Mouse (Mus musculus): ENCODE results near the gene Gm7697. TPM values are rescaled to one million over a fixed set of nuclear protein-coding genes. Genes with fewer than 3 reads are reported as not detected.
"Not testable (repeated sequence)": the region's sequence is repeated elsewhere in the genome, so short reads cannot be mapped to it uniquely, and the experiment has no call there.

The Gm7697 gene
- not detected in 2 replicates for polyA plus RNA-seq (2014; fragmentation: Nextera tagmentation; extraction: Ambion mirVana)

DNA sequence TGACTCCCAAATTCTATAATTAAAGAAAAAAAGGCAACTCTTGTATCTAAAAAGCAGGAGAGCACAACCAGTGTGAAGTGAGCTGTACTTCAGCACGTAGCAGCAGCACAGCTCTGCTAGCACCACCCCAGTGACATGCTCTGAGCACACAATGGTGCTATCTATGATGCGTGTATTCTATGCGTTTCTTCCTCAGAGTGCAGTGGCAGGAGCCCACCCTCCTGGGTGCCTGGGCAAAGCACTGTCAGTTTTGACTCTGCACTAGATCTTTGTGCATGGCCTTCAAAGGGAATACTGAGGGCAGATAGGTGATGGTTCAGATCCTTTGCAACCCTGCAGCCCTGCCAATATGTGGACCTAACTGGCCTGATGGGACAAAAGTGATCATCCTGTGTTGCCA is at the start of gene Gm7697:
Gene Gm7697, minus strand, starts transcription at position 101 of the 400 bp plus-strand sequence.
- not testable (repeated sequence) for DNase-seq (ENCODE audit: low spot score); H3K4me2 ChIP-seq (ENCODE audit: low read length); H3K36me3 ChIP-seq (ENCODE audit: control insufficient read depth, insufficient read depth, low read length); H3K4me1 ChIP-seq (ENCODE audit: control insufficient read depth, insufficient read depth, low read length); H3K27me3 ChIP-seq (replicated peaks; ENCODE audit: control insufficient read depth, insufficient read depth, low read length); ATAC-seq; H3K9me3 ChIP-seq (replicated peaks; ENCODE audit: control insufficient read depth, low read length); H3K4me3 ChIP-seq (ENCODE audit: low read depth, low read length); H3K27ac ChIP-seq (ENCODE audit: low read depth, low read length); H3K9ac ChIP-seq (ENCODE audit: low read length)
- WGBS = 79% methylated on average over 1 of the region's 3 CpGs

DNA sequence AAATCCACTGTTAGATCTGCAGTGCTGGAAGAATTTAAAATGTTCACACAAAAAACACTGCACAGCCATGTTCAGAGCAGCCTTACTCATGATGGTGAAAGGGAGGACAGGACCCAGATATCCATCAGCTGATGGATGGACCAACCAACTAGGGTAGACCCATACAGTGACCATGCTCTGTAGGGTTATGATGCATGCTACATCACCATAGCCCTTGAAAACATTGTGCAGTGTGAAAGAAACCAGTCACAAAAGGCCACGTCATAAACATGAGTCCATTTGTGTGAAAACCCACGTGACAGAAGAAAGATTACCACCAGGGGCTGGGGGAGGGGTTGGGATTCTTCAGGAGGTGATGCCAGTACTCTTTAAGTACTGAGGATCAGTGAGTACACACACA is 28.5 kb upstream of the Gm7697 start:
- not testable (repeated sequence) for H3K27ac ChIP-seq (ENCODE audit: low read depth, low read length); H3K4me1 ChIP-seq (ENCODE audit: control insufficient read depth, insufficient read depth, low read length); H3K9me3 ChIP-seq (replicated peaks; ENCODE audit: control insufficient read depth, low read length); H3K9ac ChIP-seq (ENCODE audit: low read length); H3K27me3 ChIP-seq (replicated peaks; ENCODE audit: control insufficient read depth, insufficient read depth, low read length); ATAC-seq; H3K4me3 ChIP-seq (ENCODE audit: low read depth, low read length); H3K36me3 ChIP-seq (ENCODE audit: control insufficient read depth, insufficient read depth, low read length); DNase-seq (ENCODE audit: low spot score); H3K4me2 ChIP-seq (ENCODE audit: low read length)
- WGBS = 54% methylated on average over 2 of the region's 2 CpGs

DNA sequence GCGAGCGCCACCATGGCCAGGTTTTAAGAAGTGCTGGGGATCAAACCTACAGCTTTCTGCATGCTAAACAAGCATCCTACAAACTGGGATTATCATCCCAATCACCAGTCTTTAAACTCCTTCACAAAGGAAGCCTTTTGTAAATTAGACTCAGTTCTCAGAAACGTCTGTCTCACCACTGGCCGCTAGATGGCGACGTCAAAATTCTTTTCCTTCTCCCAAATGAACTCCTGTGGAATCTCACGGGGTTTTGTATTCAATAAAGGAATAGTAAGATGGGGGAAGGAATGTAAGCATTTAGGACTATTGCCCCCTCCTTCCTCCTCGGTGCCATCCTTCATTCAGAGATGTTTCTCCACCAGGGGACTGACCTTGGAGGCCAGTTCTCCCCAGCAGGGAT is 26.8 kb upstream of the Gm7697 start:
- not testable (repeated sequence) for H3K27me3 ChIP-seq (replicated peaks; ENCODE audit: control insufficient read depth, insufficient read depth, low read length); H3K36me3 ChIP-seq (ENCODE audit: control insufficient read depth, insufficient read depth, low read length); H3K27ac ChIP-seq (ENCODE audit: low read depth, low read length); H3K4me1 ChIP-seq (ENCODE audit: control insufficient read depth, insufficient read depth, low read length); H3K4me2 ChIP-seq (ENCODE audit: low read length); H3K9me3 ChIP-seq (replicated peaks; ENCODE audit: control insufficient read depth, low read length); H3K4me3 ChIP-seq (ENCODE audit: low read depth, low read length); ATAC-seq; H3K9ac ChIP-seq (ENCODE audit: low read length)
- peak; percentile 66 for DNase-seq (ENCODE audit: low spot score)
- 9% methylated on average over 8 of the region's 8 CpGs for WGBS

DNA sequence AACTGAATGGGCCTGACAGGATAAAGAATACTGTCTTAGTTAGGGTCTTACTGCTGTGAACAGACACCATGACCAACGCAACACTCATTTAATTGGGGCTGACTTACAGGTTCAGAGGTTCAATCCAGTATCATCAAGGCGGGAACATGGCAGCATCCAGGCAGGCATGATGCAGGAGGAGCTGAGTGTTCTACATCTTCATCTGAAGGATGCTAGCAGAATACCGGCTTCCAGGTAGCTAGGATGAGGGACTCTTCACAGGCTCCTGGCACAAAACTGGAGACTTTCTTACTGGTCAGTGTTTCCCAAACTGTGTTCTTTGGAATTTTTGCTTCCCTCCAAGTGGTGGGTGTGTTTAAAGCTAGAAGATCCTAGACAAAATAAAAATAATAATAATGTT is 25.3 kb upstream of the Gm7697 start:
- H3K4me2 ChIP-seq (ENCODE audit: low read length); H3K27ac ChIP-seq (ENCODE audit: low read depth, low read length); DNase-seq (ENCODE audit: low spot score); H3K4me3 ChIP-seq (ENCODE audit: low read depth, low read length); H3K27me3 ChIP-seq (replicated peaks; ENCODE audit: control insufficient read depth, insufficient read depth, low read length); H3K9ac ChIP-seq (ENCODE audit: low read length); H3K36me3 ChIP-seq (ENCODE audit: control insufficient read depth, insufficient read depth, low read length); H3K9me3 ChIP-seq (replicated peaks; ENCODE audit: control insufficient read depth, low read length); H3K4me1 ChIP-seq (ENCODE audit: control insufficient read depth, insufficient read depth, low read length); ATAC-seq: not testable (repeated sequence)
- WGBS = 91% methylated on average over 3 of the region's 3 CpGs

DNA sequence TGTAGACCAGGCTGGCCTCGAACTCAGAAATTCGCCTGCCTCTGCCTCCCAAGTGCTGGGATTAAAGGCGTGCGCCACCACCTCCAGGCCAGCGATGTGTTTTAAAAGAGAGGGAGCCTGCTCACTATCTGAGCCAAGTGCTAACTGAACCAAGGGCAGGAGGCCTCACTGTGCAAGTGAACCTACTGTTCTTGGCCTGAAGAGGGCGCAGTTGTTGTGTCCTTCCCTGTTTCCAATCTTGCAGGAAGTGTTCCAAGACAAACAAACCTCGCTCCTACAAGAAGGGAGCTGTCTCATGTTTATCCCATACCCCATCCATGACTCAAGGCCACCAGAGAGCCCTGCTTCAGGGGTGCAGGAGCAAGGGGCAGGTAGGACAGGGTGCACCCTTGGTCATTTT is 24.4 kb upstream of the Gm7697 start:
- not testable (repeated sequence) for H3K4me3 ChIP-seq (ENCODE audit: low read depth, low read length); H3K27me3 ChIP-seq (replicated peaks; ENCODE audit: control insufficient read depth, insufficient read depth, low read length); H3K9me3 ChIP-seq (replicated peaks; ENCODE audit: control insufficient read depth, low read length); H3K36me3 ChIP-seq (ENCODE audit: control insufficient read depth, insufficient read depth, low read length); H3K27ac ChIP-seq (ENCODE audit: low read depth, low read length); H3K9ac ChIP-seq (ENCODE audit: low read length); H3K4me2 ChIP-seq (ENCODE audit: low read length); ATAC-seq; H3K4me1 ChIP-seq (ENCODE audit: control insufficient read depth, insufficient read depth, low read length)
- WGBS = 73% methylated on average over 7 of the region's 7 CpGs
- DNase-seq (ENCODE audit: low spot score) = peak; percentile 13

DNA sequence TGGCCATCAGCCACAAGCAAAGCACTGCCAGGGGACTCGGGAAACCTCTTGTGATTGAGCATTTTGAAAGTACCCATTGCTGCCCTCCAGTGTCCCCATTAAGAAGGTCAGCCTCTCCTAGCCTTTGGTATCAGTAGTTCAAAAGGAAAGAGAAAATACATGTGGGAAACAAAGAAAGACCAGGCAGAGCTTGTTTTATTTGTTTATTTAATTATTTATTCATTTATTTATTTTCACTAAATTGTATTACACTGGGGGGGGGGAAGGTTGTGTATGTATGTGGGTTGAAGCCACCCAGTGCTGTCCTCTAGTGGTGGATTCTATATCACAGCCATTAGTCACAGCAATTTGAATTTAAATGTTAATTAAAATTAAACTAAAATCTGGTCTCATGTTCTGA is 22.2 kb upstream of the Gm7697 start:
- not testable (repeated sequence) for H3K27me3 ChIP-seq (replicated peaks; ENCODE audit: control insufficient read depth, insufficient read depth, low read length); H3K9ac ChIP-seq (ENCODE audit: low read length); H3K36me3 ChIP-seq (ENCODE audit: control insufficient read depth, insufficient read depth, low read length); H3K9me3 ChIP-seq (replicated peaks; ENCODE audit: control insufficient read depth, low read length); H3K4me1 ChIP-seq (ENCODE audit: control insufficient read depth, insufficient read depth, low read length); H3K4me2 ChIP-seq (ENCODE audit: low read length); ATAC-seq; H3K4me3 ChIP-seq (ENCODE audit: low read depth, low read length); H3K27ac ChIP-seq (ENCODE audit: low read depth, low read length)
- WGBS = 40% methylated on average over 1 of the region's 1 CpGs
- DNase-seq (ENCODE audit: low spot score) = peak; percentile 16

DNA sequence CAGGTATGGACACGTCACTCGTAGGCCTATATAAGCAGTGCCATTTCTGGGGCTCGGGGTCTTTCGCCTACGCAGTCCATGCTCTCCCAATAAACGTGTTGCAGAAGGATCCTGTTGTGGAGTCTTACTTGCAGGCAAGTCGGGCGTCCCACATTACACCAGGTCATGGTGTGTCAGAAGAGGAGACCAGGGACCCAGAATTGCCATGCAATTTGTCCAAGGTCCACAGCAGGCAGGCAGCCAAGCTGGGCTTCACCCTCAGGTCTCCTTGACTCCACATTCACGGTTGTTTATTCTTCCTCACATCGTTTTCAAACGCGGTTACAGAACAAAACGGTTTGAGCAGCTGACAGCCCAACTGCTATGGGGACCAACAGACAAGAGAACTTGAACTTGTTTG is 21.7 kb upstream of the Gm7697 start:
- H3K36me3 ChIP-seq (ENCODE audit: control insufficient read depth, insufficient read depth, low read length); H3K27ac ChIP-seq (ENCODE audit: low read depth, low read length); DNase-seq (ENCODE audit: low spot score); H3K9me3 ChIP-seq (replicated peaks; ENCODE audit: control insufficient read depth, low read length); H3K27me3 ChIP-seq (replicated peaks; ENCODE audit: control insufficient read depth, insufficient read depth, low read length); H3K4me1 ChIP-seq (ENCODE audit: control insufficient read depth, insufficient read depth, low read length); H3K4me3 ChIP-seq (ENCODE audit: low read depth, low read length); H3K4me2 ChIP-seq (ENCODE audit: low read length); H3K9ac ChIP-seq (ENCODE audit: low read length); ATAC-seq: not testable (repeated sequence)
- 86% methylated on average over 13 of the region's 13 CpGs for WGBS

DNA sequence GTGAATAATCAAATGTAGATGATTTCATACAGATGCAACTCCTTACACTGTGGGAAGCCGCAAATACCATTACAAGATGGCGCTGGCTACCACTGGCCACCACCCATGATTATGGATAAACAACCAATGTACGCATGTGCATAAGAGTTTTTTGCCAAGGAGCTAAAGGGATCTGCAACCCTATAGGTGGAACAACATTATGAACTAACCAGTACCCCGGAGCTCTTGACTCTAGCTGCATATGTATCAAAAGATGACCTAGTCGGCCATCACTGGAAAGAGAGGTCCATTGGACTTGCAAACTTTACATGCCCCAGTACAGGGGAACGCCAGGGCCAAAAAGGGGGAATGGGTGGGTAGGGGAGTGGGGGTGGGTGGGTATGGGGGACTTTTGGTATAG is 21.2 kb upstream of the Gm7697 start:
- not testable (repeated sequence) for ATAC-seq; H3K9me3 ChIP-seq (replicated peaks; ENCODE audit: control insufficient read depth, low read length); H3K4me1 ChIP-seq (ENCODE audit: control insufficient read depth, insufficient read depth, low read length); H3K4me2 ChIP-seq (ENCODE audit: low read length); H3K27me3 ChIP-seq (replicated peaks; ENCODE audit: control insufficient read depth, insufficient read depth, low read length); H3K4me3 ChIP-seq (ENCODE audit: low read depth, low read length); H3K36me3 ChIP-seq (ENCODE audit: control insufficient read depth, insufficient read depth, low read length); H3K9ac ChIP-seq (ENCODE audit: low read length); H3K27ac ChIP-seq (ENCODE audit: low read depth, low read length); DNase-seq (ENCODE audit: low spot score)
- 91% methylated on average over 5 of the region's 6 CpGs for WGBS

DNA sequence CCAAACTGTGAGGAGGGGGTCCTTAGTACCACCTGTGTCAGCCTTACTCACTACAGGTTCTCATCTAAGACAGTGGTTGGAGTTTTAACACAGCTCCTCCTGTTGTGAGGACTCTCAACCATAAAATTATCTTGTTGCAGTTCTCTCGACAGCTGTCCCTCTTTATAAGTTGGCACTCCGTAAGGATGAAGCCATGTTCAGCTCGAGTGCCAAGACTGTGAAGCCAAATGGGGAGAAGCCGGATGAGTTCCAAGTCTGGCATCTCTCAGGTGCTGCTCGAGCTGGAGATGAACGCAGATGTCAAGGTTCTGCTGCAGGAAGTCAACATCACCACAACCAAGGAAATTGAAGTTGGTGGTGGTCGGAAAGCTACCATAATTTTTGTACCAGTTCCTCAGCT is 18.0 kb upstream of the Gm7697 start:
- H3K4me1 ChIP-seq (ENCODE audit: control insufficient read depth, insufficient read depth, low read length); H3K9ac ChIP-seq (ENCODE audit: low read length); H3K9me3 ChIP-seq (replicated peaks; ENCODE audit: control insufficient read depth, low read length); H3K4me2 ChIP-seq (ENCODE audit: low read length); H3K36me3 ChIP-seq (ENCODE audit: control insufficient read depth, insufficient read depth, low read length); H3K27me3 ChIP-seq (replicated peaks; ENCODE audit: control insufficient read depth, insufficient read depth, low read length); ATAC-seq; DNase-seq (ENCODE audit: low spot score); H3K4me3 ChIP-seq (ENCODE audit: low read depth, low read length); H3K27ac ChIP-seq (ENCODE audit: low read depth, low read length): not testable (repeated sequence)
- 84% methylated on average over 6 of the region's 7 CpGs for WGBS
